Comparison of ENCODE assay signal across 26 mouse cellular contexts in the genomic region with DNA sequence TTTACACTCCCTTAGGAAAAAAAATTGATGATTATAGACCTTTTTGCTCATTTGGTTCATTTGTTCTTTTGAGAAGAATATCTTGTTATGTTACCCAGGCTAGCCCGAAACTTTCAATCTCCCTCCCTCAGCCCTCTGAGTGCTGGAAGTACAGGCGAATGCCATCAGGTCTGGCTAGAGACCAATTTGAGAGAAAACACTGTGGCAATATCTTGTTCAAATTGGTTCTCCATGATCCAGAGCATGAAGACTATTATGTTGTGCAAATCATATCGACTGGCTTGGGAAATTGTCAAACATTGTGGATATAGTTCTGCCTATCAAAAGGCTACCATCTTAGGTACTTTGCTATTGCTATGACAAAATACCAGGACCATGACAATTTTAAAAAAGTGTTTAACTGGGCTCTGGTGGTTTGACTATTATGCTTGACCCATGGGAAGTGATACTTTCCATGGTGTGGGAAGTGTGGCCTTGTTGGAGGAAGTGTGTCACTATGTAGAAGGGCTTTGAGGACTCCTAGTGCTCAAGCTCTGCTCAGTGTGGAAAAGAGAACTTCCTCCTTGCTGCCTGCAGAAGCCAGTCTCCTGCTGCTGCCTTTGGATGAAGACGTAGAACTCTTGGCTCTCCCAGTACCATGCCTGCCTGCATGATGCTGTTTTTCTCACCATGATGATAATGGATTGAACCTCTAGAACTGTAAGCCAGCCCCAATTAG.
"Had no signal": no experiment of that assay in that cellular context is flagged by ENCODE, and none has a peak within 500 bp of the region (broad histone marks: within the 10 kb centered on the region; RNA-seq: fewer than 3 reads in every experiment).

No protein-coding gene starts in this region.

- H3K36me3 ChIP-seq: heart, embryonic 15.5 days; hindbrain, embryonic 15.5 days; intestine, embryonic 15.5 days; limb, embryonic 10.5 days; limb, embryonic 12.5 days; liver, embryonic 13.5 days; liver, embryonic 15.5 days had no signal

- DNase-seq: gastrocnemius, adult 2 months; gastrocnemius, postnatal 10 days; gastrocnemius, postnatal 25 days; heart, adult 18-20 months; heart, postnatal 14 days; heart, postnatal 36 days; kidney, adult 18-20 months; kidney, adult 8-10 months; kidney, postnatal 10 days; kidney, postnatal 25 days; kidney, postnatal 4 days; liver; liver, embryonic 13.5 days had no signal

- H3K9me3 ChIP-seq: heart, embryonic 13.5 days; hindbrain, embryonic 13.5 days; hindbrain, embryonic 15.5 days; intestine, embryonic 15.5 days; limb, embryonic 10.5 days; limb, embryonic 12.5 days; liver, embryonic 13.5 days; liver, embryonic 15.5 days had no signal

- H3K27ac ChIP-seq: gastrocnemius, adult 2 months; heart, embryonic 13.5 days; heart, embryonic 15.5 days; hindbrain, embryonic 13.5 days; hindbrain, embryonic 15.5 days; intestine, embryonic 15.5 days; layer of hippocampus, adult 2 months; left cerebral cortex, adult 2 months; limb, embryonic 10.5 days; limb, embryonic 12.5 days; liver, embryonic 13.5 days; liver, embryonic 15.5 days had no signal

- H3K9ac ChIP-seq: heart, embryonic 13.5 days; heart, embryonic 15.5 days; hindbrain, embryonic 13.5 days; hindbrain, embryonic 15.5 days; intestine, embryonic 15.5 days; limb, embryonic 12.5 days; liver, embryonic 13.5 days; liver, embryonic 15.5 days had no signal

- H3K4me2 ChIP-seq: heart, embryonic 11.5 days; heart, embryonic 13.5 days; heart, embryonic 15.5 days; hindbrain, embryonic 13.5 days; hindbrain, embryonic 15.5 days; intestine, embryonic 15.5 days; limb, embryonic 12.5 days; liver, embryonic 13.5 days; liver, embryonic 15.5 days had no signal

- ATAC-seq: inflammation-experienced regulatory T-cells, adult 6 months; intestine, embryonic 15.5 days; intestine, postnatal 0 days had no signal

- H3K27me3 ChIP-seq: heart, embryonic 13.5 days; heart, embryonic 15.5 days; hindbrain, embryonic 13.5 days; hindbrain, embryonic 15.5 days; intestine, embryonic 15.5 days; limb, embryonic 12.5 days; liver, embryonic 13.5 days; liver, embryonic 15.5 days had no signal

- H3K4me1 ChIP-seq: intestine, embryonic 15.5 days; limb, embryonic 10.5 days; limb, embryonic 12.5 days had no signal

- H3K4me3 ChIP-seq: gastrocnemius, adult 2 months; heart, embryonic 13.5 days; heart, embryonic 15.5 days; hindbrain, embryonic 13.5 days; hindbrain, embryonic 15.5 days; intestine, embryonic 15.5 days; layer of hippocampus, adult 2 months; left cerebral cortex, adult 2 months; limb, embryonic 10.5 days; limb, embryonic 12.5 days; liver, embryonic 13.5 days; liver, embryonic 15.5 days had no signal
